In genomic region chr3:30975102-30975754, GRCm38 (mm10) we compare ENCODE assay signal across 8 mouse cellular contexts. TPM values are rescaled to one million over a fixed set of nuclear protein-coding genes. Genes with fewer than 3 reads are reported as not detected.
A peak's percentile ranks its signal among the peaks of the same experiment; 100 is the strongest.
DNase-seq lines count a peak whose midpoint lies in the region; ATAC-seq and TF ChIP-seq lines count a peak whose summit lies in the region.

No protein-coding gene starts in this region.

- H3K4me3 ChIP-seq in CH12.LX (replicated peaks in 1 of 3; ENCODE audit: low read depth in 2 of 3, low read length in 2 of 3, poor library complexity in 1 of 3): no peak overlapping the region
- H3K4me3 ChIP-seq in kidney, postnatal 0 days (replicated peaks; ENCODE audit: low read depth, low read length): no peak overlapping the region
- H3K4me3 ChIP-seq in lung, embryonic 15.5 days: no peak overlapping the region

- no peak overlapping the region for H3K27ac ChIP-seq in CH12.LX (ENCODE audit: insufficient read depth, low read depth)
- H3K27ac ChIP-seq in kidney, postnatal 0 days: no peak overlapping the region
- H3K27ac ChIP-seq in lung, embryonic 15.5 days: no peak overlapping the region

- no peaks in the 10 kb centered on the region for H3K27me3 ChIP-seq in CH12.LX (replicated peaks)
- no peaks in the 10 kb centered on the region for H3K27me3 ChIP-seq in kidney, postnatal 0 days (ENCODE audit: insufficient read depth, low read length)
- no peaks in the 10 kb centered on the region for H3K27me3 ChIP-seq in lung, embryonic 15.5 days

- peak; percentile 74 for DNase-seq in CH12.LX (ENCODE audit: extremely low read depth)
- peak; percentile 84 for DNase-seq in R1 (ENCODE audit: low read depth, low spot score)
- peak; percentile 55 to 82 for DNase-seq in cerebellum, postnatal 25 days
- DNase-seq in gastrocnemius, postnatal 14 days: peak; percentile 46
- DNase-seq in kidney, postnatal 0 days (ENCODE audit: low spot score): peak; percentile 63
- peak; percentile 59 for DNase-seq in ovary, postnatal 14 days (ENCODE audit: low spot score)
- no peak for DNase-seq in Muller cell, postnatal 12 days (ENCODE audit: inconsistent ontology term)

- TF ChIP-seq CTCF in CH12.LX (conservative IDR thresholded peaks at IDR 0.05 in 1 of 2, IDR thresholded peaks at IDR 0.05 in 1 of 2; ENCODE audit: low read depth in 2 of 2, low read length in 2 of 2): peak; percentile 59 to 85; a peak in 3 of 4 replicates
- TF ChIP-seq CTCF in kidney, postnatal 0 days (IDR thresholded peaks at IDR 0.05; ENCODE audit: low read depth): peak; percentile 69

- H3K4me2 ChIP-seq in CH12.LX (ENCODE audit: insufficient read depth, low read depth, poor library complexity, severe bottlenecking): no peak overlapping the region
- H3K4me2 ChIP-seq in kidney, postnatal 0 days (ENCODE audit: low read length): no peak overlapping the region
- H3K4me2 ChIP-seq in lung, embryonic 15.5 days: no peak overlapping the region

- TF ChIP-seq EP300 in CH12.LX (IDR thresholded peaks at IDR 0.05; ENCODE audit: low read length): no peak

- no peaks in the 10 kb centered on the region for H3K9me3 ChIP-seq in CH12.LX (replicated peaks; ENCODE audit: low read length)
- H3K9me3 ChIP-seq in kidney, postnatal 0 days (replicated peaks; ENCODE audit: low read length): no peaks in the 10 kb centered on the region
- no peaks in the 10 kb centered on the region for H3K9me3 ChIP-seq in lung, embryonic 15.5 days

- peak; percentile 77; the same call in 1 of the 2 replicates for ATAC-seq in kidney, postnatal 0 days (replicated peaks; ENCODE audit: low FRiP score, low read depth)
- peak; percentile 29; the same call in 1 of the 2 replicates for ATAC-seq in lung, embryonic 15.5 days (ENCODE audit: borderline replicate concordance, extremely low read depth, low FRiP score, low TSS enrichment)

- H3K36me3 ChIP-seq in CH12.LX (replicated peaks in 1 of 2; ENCODE audit: control insufficient read depth in 1 of 2, insufficient read depth in 1 of 2, low read length in 1 of 2): no peaks in the 10 kb centered on the region
- H3K36me3 ChIP-seq in kidney, postnatal 0 days (ENCODE audit: insufficient read depth, low read length): no peaks in the 10 kb centered on the region
- no peaks in the 10 kb centered on the region for H3K36me3 ChIP-seq in lung, embryonic 15.5 days

- intact Hi-C loops in gastrocnemius, postnatal 14 days (cut with DNase I; ENCODE audit: low total_unique reads): loop anchor here (5.0 kb wide), 1 partner anchor 278 kb away; the partner anchor contains the start of gene Lrrc31

- peaks cover 0 to 9% of the 10 kb centered on the region in 2 experiments; a peak in 3 of 4 replicates for H3K4me1 ChIP-seq in CH12.LX (ENCODE audit: control insufficient read depth in 1 of 2, insufficient read depth in 2 of 2)
- H3K4me1 ChIP-seq in kidney, postnatal 0 days (replicated peaks; ENCODE audit: insufficient read depth, low read length): no peaks in the 10 kb centered on the region
- H3K4me1 ChIP-seq in lung, embryonic 15.5 days: no peaks in the 10 kb centered on the region

- no peak for TF ChIP-seq POLR2A in CH12.LX (IDR thresholded peaks at IDR 0.05; ENCODE audit: low read depth, low read length)

- no peak overlapping the region for H3K9ac ChIP-seq in CH12.LX (ENCODE audit: insufficient read depth, low read depth)
- no peak overlapping the region for H3K9ac ChIP-seq in kidney, postnatal 0 days (ENCODE audit: low read depth, low read length)
- H3K9ac ChIP-seq in lung, embryonic 15.5 days: no peak overlapping the region

- dilution Hi-C loops in CH12.LX (cut with MboI; ENCODE audit: extremely low pct_ligation_motif_present, extremely low pct_unique_long_range_greater_than_20kb, low sequenced_read_pairs): no loop called here

- in situ Hi-C loops in CH12.LX (cut with MboI; ENCODE audit: low pct_ligation_motif_present, low pct_unique_long_range_greater_than_20kb, low sequenced_read_pairs): loop anchor here (25.0 kb wide), 1 partner anchor 388 kb away; the partner anchor contains the start of gene Actrt3

- peak; percentile 82 for TF ChIP-seq RAD21 in CH12.LX (IDR thresholded peaks at IDR 0.05; ENCODE audit: low read depth, low read length)

- no peaks in the 10 kb centered on the region for H3K79me2 ChIP-seq in CH12.LX (replicated peaks; ENCODE audit: control insufficient read depth, extremely low read depth, insufficient read depth, poor library complexity, severe bottlenecking)

- whole genome bisulfite sequencing in kidney, postnatal 0 days: 49% methylated on average over 9 of the region's 9 CpGs
- 47% methylated on average over 9 of the region's 9 CpGs for WGBS in lung, embryonic 15.5 days

TF ChIP-seq in CH12.LX, 34 proteins besides CTCF, POLR2A, EP300 and RAD21:
- TF ChIP-seq JUN (IDR thresholded peaks at IDR 0.05; ENCODE audit: insufficient read depth, low read depth, low read length) (no peak), HCFC1 (IDR thresholded peaks at IDR 0.05; ENCODE audit: low read depth, low read length) (no peak), ZC3H11A (IDR thresholded peaks at IDR 0.05; ENCODE audit: low read depth, low read length) (peak; percentile 29; the same call in 1 of the 2 replicates), SMC3 (IDR thresholded peaks at IDR 0.05; ENCODE audit: low read depth, low read length) (peak; percentile 84)

RNA-seq across cellular contexts. Expression of gene Phc3, which starts 6.0 kb away (rescaled TPM):
- total RNA-seq in CH12.LX (2012; rRNA removed) (8.4 and 9.2 TPM in 2 replicates), CH12.LX (2014; rRNA removed) (8.8 and 10.3 TPM in 2 replicates)
- 10.9 and 13.5 TPM in 2 replicates for polyA plus RNA-seq in CH12.LX (2012; ENCODE audit: insufficient read length, low read depth)
- 10 to 100 TPM; 10.5 to 11.8 TPM for total RNA-seq in gastrocnemius, postnatal 14 days (2021)
- 4.5 and 4.7 TPM in 2 replicates for polyA plus RNA-seq in kidney, postnatal 0 days (2015; fragmentation: Nextera tagmentation; extraction: Ambion mirVana)
- polyA plus RNA-seq in lung, embryonic 15.5 days (2015; fragmentation: Nextera tagmentation; extraction: Ambion mirVana): 6.1 and 7.3 TPM in 2 replicates

RNA-seq across cellular contexts. Expression of gene Prkci, which starts 20.3 kb away (rescaled TPM):
- total RNA-seq in CH12.LX (2012; rRNA removed): 14.8 and 14.9 TPM in 2 replicates
- 16.7 and 17.2 TPM in 2 replicates for total RNA-seq in CH12.LX (2014; rRNA removed)
- polyA plus RNA-seq in CH12.LX (2012; ENCODE audit: insufficient read length, low read depth): 17.1 and 18.3 TPM in 2 replicates
- 1 to 10 TPM; 5.9 to 6.7 TPM for total RNA-seq in gastrocnemius, postnatal 14 days (2021)
- 29.5 and 31.6 TPM in 2 replicates for polyA plus RNA-seq in kidney, postnatal 0 days (2015; fragmentation: Nextera tagmentation; extraction: Ambion mirVana)
- polyA plus RNA-seq in lung, embryonic 15.5 days (2015; fragmentation: Nextera tagmentation; extraction: Ambion mirVana): 53.0 and 53.9 TPM in 2 replicates
